Mouse (Mus musculus) forebrain, embryonic 14.5 days (tissue): ENCODE data around the gene Ndrg2. TPM values are rescaled to one million over a fixed set of nuclear protein-coding genes. Genes with fewer than 3 reads are reported as not detected.

ENCODE experiments used
- ATAC-seq: fragments of 200-750 bp; cut with Nextera tagmentation; 2 replicates; pipeline ENCODE4 v1.8.0; 2017; ENCODE audit warnings: mild to moderate bottlenecking, moderate library complexity
- DNase-seq: peaks from one replicate; pipeline ENCODE4 v3.0.0-alpha.2; 2015; ENCODE audit warnings: low spot score
- H3K27ac ChIP-seq: fragments of 300-500 bp; sonication (generic); 2 replicates; pipeline ENCODE4 v1.5.1; 2014; ENCODE audit warnings: low read depth, mild to moderate bottlenecking, control low read depth, low read length, moderate library complexity
- H3K27me3 ChIP-seq: fragments of 300-500 bp; sonication (generic); replicated peaks from 2 replicates; pipeline ENCODE4 v1.6.1; 2014; ENCODE audit warnings: low read length, control low read depth, mixed read lengths; ENCODE audit not compliant: control insufficient read depth, insufficient read depth
- H3K36me3 ChIP-seq: fragments of 300-500 bp; sonication (generic); 2 replicates; pipeline ENCODE4 v1.6.1; 2014; ENCODE audit warnings: low read length, control low read depth; ENCODE audit not compliant: control insufficient read depth, insufficient read depth
- H3K4me1 ChIP-seq: fragments of 300-500 bp; sonication (generic); 2 replicates; pipeline ENCODE4 v1.6.1; 2014; ENCODE audit warnings: antibody characterized with exemption, low read length, control low read depth; ENCODE audit not compliant: control insufficient read depth, insufficient read depth
- H3K4me2 ChIP-seq: fragments of 300-500 bp; sonication (generic); 2 replicates; pipeline ENCODE4 v1.6.1; 2014; ENCODE audit warnings: mild to moderate bottlenecking, control low read depth, low read length
- H3K4me3 ChIP-seq: fragments of 300-500 bp; sonication (generic); 2 replicates; pipeline ENCODE4 v1.5.1; 2014; ENCODE audit warnings: low read depth, low read length, control low read depth
- H3K9ac ChIP-seq: fragments of 300-500 bp; sonication (generic); 2 replicates; pipeline ENCODE4 v1.6.1; 2014; ENCODE audit warnings: mild to moderate bottlenecking, low read length, control low read depth, moderate library complexity
- H3K9me3 ChIP-seq: fragments of 300-500 bp; sonication (generic); replicated peaks from 2 replicates; pipeline ENCODE4 v1.6.1; 2016; ENCODE audit warnings: low read length, control low read depth, mixed read lengths; ENCODE audit not compliant: control insufficient read depth
- WGBS: fragments of 180-500 bp; shearing (Covaris S2); extraction: QIAGEN DNeasy Blood & Tissue Kit; methylation state at CpG from one replicate; pipeline ENCODE4 v1.1.7; 2014; 5-methylcytosine and 5-hydroxymethylcytosine counted together
- polyA plus RNA-seq: library from polyadenylated mRNA; unstranded; fragments of >200 nt; fragmentation: Nextera tagmentation; extraction: Ambion mirVana; gene quantifications from 2 replicates; pipeline ENCODE4 v1.2.1, GENCODE M21; 2014

Gene Ndrg2
- polyA plus RNA-seq, 1 experiment from 2014 or later: 127 TPM

- no peak within 1 kb of the TSS for H3K9ac ChIP-seq
- 90% methylated on average over 4 of the region's 4 CpGs for WGBS
- no peak within 1 kb of the TSS for H3K27ac ChIP-seq
- ATAC-seq (no peak), DNase-seq (no peak)
- H3K27me3 ChIP-seq: no peaks in the 10 kb centered on the region
- no peaks in the 10 kb centered on the region; the same call in 1 of the 2 replicates for H3K4me1 ChIP-seq
- no peak within 1 kb of the TSS for H3K4me2 ChIP-seq
- no peaks in the 10 kb centered on the region for H3K9me3 ChIP-seq
- H3K36me3 ChIP-seq: no peaks in the 10 kb centered on the region
- H3K4me3 ChIP-seq: no peak within 1 kb of the TSS
Observed at GRCm38 (mm10) chr14:51918125-51918524, 4.2 kb upstream of the Ndrg2 start, which contains the start of gene Tppp2. Gene Tppp2, plus strand, starts transcription at chr14:51918425.

DNA sequence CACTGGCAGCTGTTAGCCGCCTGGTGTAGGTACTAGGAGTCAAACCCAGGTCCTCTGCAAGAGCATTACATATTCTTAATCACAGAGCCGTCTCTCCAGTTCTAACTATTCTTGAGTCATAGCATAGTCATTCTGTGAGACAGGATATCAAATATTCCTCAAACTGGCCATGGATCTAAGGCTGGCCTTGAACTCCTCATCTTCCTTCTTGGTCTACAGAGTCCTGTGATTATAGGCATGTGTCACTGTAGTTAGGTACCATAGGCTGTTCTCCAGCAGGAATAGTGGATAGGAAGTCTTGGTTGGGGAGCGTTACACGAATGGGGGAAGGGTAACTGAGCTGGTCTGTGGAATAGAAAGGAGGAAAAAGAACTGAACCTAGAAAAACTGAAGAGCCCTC lies 2.6 kb upstream of the Ndrg2 start:
- DNase-seq (no peak), ATAC-seq (no peak)
- Histone ChIP-seq H3K4me3 (no peak overlapping the region), H3K27me3 (no peaks in the 10 kb centered on the region), H3K27ac (no peak overlapping the region), H3K9me3 (no peaks in the 10 kb centered on the region), H3K4me1 (no peaks in the 10 kb centered on the region; the same call in 1 of the 2 replicates), H3K9ac (no peak overlapping the region), H3K4me2 (no peak overlapping the region), H3K36me3 (no peaks in the 10 kb centered on the region)
- WGBS: 87% methylated on average over 4 of the region's 4 CpGs

- DNase-seq (no peak), ATAC-seq (no peak)
- Histone ChIP-seq H3K27me3 (no peaks in the 10 kb centered on the region), H3K4me2 (peak overlapping the region; percentile 18; the same call in 1 of the 2 replicates), H3K4me3 (no peak overlapping the region), H3K36me3 (0 out of 2 replicates have a peak, but pooled peaks cover 1% of the 10 kb centered on the region), H3K9me3 (no peaks in the 10 kb centered on the region), H3K27ac (peak overlapping the region; percentile 52; the same call in 1 of the 2 replicates), H3K4me1 (no peaks in the 10 kb centered on the region; the same call in 1 of the 2 replicates), H3K9ac (no peak overlapping the region)
- WGBS: 18% methylated on average over 3 of the region's 3 CpGs
Observed at GRCm38 (mm10) chr14:51915030-51915429, 1.1 kb upstream of the Ndrg2 start.

GRCm38 (mm10) chr14:51913062-51913959 lies 647 bp downstream of the Ndrg2 start:
- Histone ChIP-seq H3K4me2 (peak overlapping the region; percentile 98), H3K4me3 (peak overlapping the region; percentile 55), H3K9me3 (no peaks in the 10 kb centered on the region), H3K4me1 (no peaks in the 10 kb centered on the region; the same call in 1 of the 2 replicates), H3K27me3 (no peaks in the 10 kb centered on the region), H3K27ac (peak overlapping the region; percentile 87), H3K9ac (peak overlapping the region; percentile 75), H3K36me3 (peaks cover 9% of the 10 kb centered on the region; the same call in 1 of the 2 replicates)
- ATAC-seq (peak; percentile 77), DNase-seq (peak; percentile 79)
- WGBS: under 1% methylated on average over 58 of the region's 58 CpGs

GRCm38 (mm10) chr14:51912391-51913061 lies 1.4 kb downstream of the Ndrg2 start:
- WGBS: 7% methylated on average over 14 of the region's 14 CpGs
- DNase-seq: no peak
- H3K4me2 ChIP-seq: peak overlapping the region; percentile 98
- no peaks in the 10 kb centered on the region; the same call in 1 of the 2 replicates for H3K4me1 ChIP-seq
- peak overlapping the region; percentile 87 for H3K27ac ChIP-seq
- H3K27me3 ChIP-seq: no peaks in the 10 kb centered on the region
- H3K36me3 ChIP-seq: peaks cover 14% of the 10 kb centered on the region; the same call in 1 of the 2 replicates
- peak overlapping the region; percentile 75 for H3K9ac ChIP-seq
- peak overlapping the region; percentile 55 for H3K4me3 ChIP-seq
- H3K9me3 ChIP-seq: no peaks in the 10 kb centered on the region
- ATAC-seq: peak; percentile 25

- Histone ChIP-seq H3K4me3 (no peak overlapping the region), H3K9ac (no peak overlapping the region), H3K4me2 (no peak overlapping the region), H3K4me1 (no peaks in the 10 kb centered on the region; the same call in 1 of the 2 replicates), H3K9me3 (no peaks in the 10 kb centered on the region), H3K27me3 (no peaks in the 10 kb centered on the region), H3K36me3 (peaks cover 14% of the 10 kb centered on the region; the same call in 1 of the 2 replicates), H3K27ac (no peak overlapping the region)
- no peak for DNase-seq
- 84% methylated on average over 10 of the region's 10 CpGs for WGBS
- no peak for ATAC-seq
Observed at GRCm38 (mm10) chr14:51911301-51911700, 2.7 kb downstream of the Ndrg2 start.

GRCm38 (mm10) chr14:51906102-51906501 lies 7.9 kb downstream of the Ndrg2 start:
- 94% methylated on average over 11 of the region's 11 CpGs for WGBS
- H3K4me1 ChIP-seq: no peaks in the 10 kb centered on the region
- H3K9me3 ChIP-seq: no peaks in the 10 kb centered on the region
- peaks cover 14% of the 10 kb centered on the region; the same call in 1 of the 2 replicates for H3K36me3 ChIP-seq
- H3K4me2 ChIP-seq: no peak overlapping the region
- ATAC-seq: no peak
- no peaks in the 10 kb centered on the region for H3K27me3 ChIP-seq
- no peak overlapping the region for H3K27ac ChIP-seq
- DNase-seq: no peak
- no peak overlapping the region for H3K9ac ChIP-seq
- H3K4me3 ChIP-seq: no peak overlapping the region

DNA sequence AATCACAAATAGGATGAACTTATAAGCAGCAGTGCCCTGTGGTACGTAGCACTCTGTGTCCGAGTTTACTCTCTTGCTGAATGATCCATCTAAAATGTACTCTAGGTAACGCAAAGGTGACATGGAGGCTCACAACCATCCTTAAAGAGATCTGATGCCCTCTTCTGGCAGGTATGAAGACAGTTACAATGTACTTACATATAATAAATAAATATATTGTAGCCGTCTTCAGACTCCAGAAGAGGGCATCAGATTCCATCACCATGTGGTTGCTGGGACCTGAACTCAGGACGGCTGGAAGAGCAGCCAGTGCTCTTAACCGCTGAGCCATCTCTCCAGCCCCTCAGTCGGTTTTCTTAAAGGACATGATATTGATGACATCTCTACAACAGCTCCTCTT lies 9.3 kb downstream of the Ndrg2 start:
- no peak overlapping the region for H3K27ac ChIP-seq
- 75% methylated on average over 7 of the region's 7 CpGs for WGBS
- H3K4me3 ChIP-seq: no peak overlapping the region
- H3K9ac ChIP-seq: no peak overlapping the region
- ATAC-seq (no peak; the same call in 1 of the 2 replicates), DNase-seq (peak; percentile 37)
- no peaks in the 10 kb centered on the region for H3K27me3 ChIP-seq
- no peaks in the 10 kb centered on the region for H3K9me3 ChIP-seq
- H3K4me1 ChIP-seq: no peaks in the 10 kb centered on the region
- H3K36me3 ChIP-seq: peaks cover 9% of the 10 kb centered on the region; the same call in 1 of the 2 replicates
- no peak overlapping the region for H3K4me2 ChIP-seq
